Mouse (Mus musculus) CH12.LX (cell line): ENCODE results near the gene Mtfp1. TPM values are rescaled to one million over a fixed set of nuclear protein-coding genes. Genes with fewer than 3 reads are reported as not detected.

Source experiments
- DNase-seq: peaks from one replicate; pipeline ENCODE4 v3.0.0-alpha.2; 2013; ENCODE audit errors: extremely low read depth
- H3K27ac ChIP-seq: 2 replicates; pipeline ENCODE4 v1.5.1; 2012; ENCODE audit warnings: low read depth, mild to moderate bottlenecking, control low read depth, moderate library complexity; ENCODE audit not compliant: insufficient read depth
- H3K27me3 ChIP-seq: replicated peaks from 2 replicates; pipeline ENCODE3; 2012; ENCODE audit warnings: inconsistent platforms
- H3K36me3 ChIP-seq, 2 experiments: replicated peaks in 1 of 2; 2 replicates each; pipeline versions ENCODE3 to v1.6.1; 2012; ENCODE audit warnings: inconsistent platforms in 1 of 2, low read length in 1 of 2, mild to moderate bottlenecking in 1 of 2, mixed read lengths in 1 of 2, moderate library complexity in 1 of 2; ENCODE audit not compliant: control insufficient read depth in 1 of 2, insufficient read depth in 1 of 2
- H3K4me1 ChIP-seq, 2 experiments: 2 replicates each; pipeline ENCODE4 v1.6.1; 2012; ENCODE audit warnings: inconsistent platforms in 1 of 2, moderate library complexity in 1 of 2; ENCODE audit not compliant: insufficient read depth in 2 of 2, control insufficient read depth in 1 of 2
- H3K4me2 ChIP-seq: 2 replicates; pipeline ENCODE4 v1.6.1; 2012; ENCODE audit warnings: low read depth, mild to moderate bottlenecking, control low read depth; ENCODE audit not compliant: poor library complexity, insufficient read depth, severe bottlenecking
- H3K4me3 ChIP-seq, 3 experiments: fragments of 150-350 bp in 1 of 3; sonication (generic) in 1 of 3; replicated peaks in 1 of 3; 2 replicates each; pipeline versions ENCODE3 to v1.5.1; 2011 to 2012; ENCODE audit warnings: low read depth in 2 of 3, low read length in 2 of 3, mild to moderate bottlenecking in 2 of 3, moderate library complexity in 2 of 3, control low read depth in 1 of 3, improper control_type of control experiment in 1 of 3, inconsistent platforms in 1 of 3, mixed read lengths in 1 of 3; ENCODE audit not compliant: poor library complexity in 1 of 3
- H3K79me2 ChIP-seq: replicated peaks from 2 replicates; pipeline ENCODE4 v1.6.1; 2012; ENCODE audit warnings: mild to moderate bottlenecking, moderate library complexity; ENCODE audit not compliant: control insufficient read depth, poor library complexity, insufficient read depth, severe bottlenecking; ENCODE audit errors: extremely low read depth
- H3K9ac ChIP-seq: 2 replicates; pipeline ENCODE4 v1.6.1; 2012; ENCODE audit warnings: low read depth, mild to moderate bottlenecking, control low read depth, moderate library complexity; ENCODE audit not compliant: insufficient read depth
- H3K9me3 ChIP-seq: replicated peaks from 2 replicates; pipeline ENCODE3; 2012; ENCODE audit warnings: low read length, inconsistent platforms, mixed read lengths
- BHLHE40 ChIP-seq: IDR thresholded peaks from 2 replicates; pipeline ENCODE4 v1.6.1; 2011; ENCODE audit warnings: mild to moderate bottlenecking, low read depth, low read length, improper control_type of control experiment
- CTCF ChIP-seq, 2 experiments: IDR thresholded peaks in 1 of 2; conservative IDR thresholded peaks in 1 of 2; 2 replicates each; pipeline ENCODE4 v1.5.1; 2011 to 2012; ENCODE audit warnings: low read depth in 2 of 2, low read length in 2 of 2, improper control_type of control experiment in 1 of 2, inconsistent platforms in 1 of 2, mild to moderate bottlenecking in 1 of 2, moderate library complexity in 1 of 2
- E2F4 ChIP-seq: IDR thresholded peaks from 2 replicates; pipeline ENCODE4 v1.6.1; 2011; ENCODE audit warnings: low read depth, low read length, improper control_type of control experiment; ENCODE audit not compliant: insufficient replicate concordance
- ELF1 ChIP-seq: IDR thresholded peaks from 2 replicates; pipeline ENCODE4 v1.6.1; 2014; ENCODE audit warnings: low read depth, mild to moderate bottlenecking, inconsistent platforms, low read length, improper control_type of control experiment
- GABPA ChIP-seq: IDR thresholded peaks from 2 replicates; pipeline ENCODE4 v1.6.1; 2012; ENCODE audit warnings: low read depth, low read length, improper control_type of control experiment, inconsistent platforms; ENCODE audit not compliant: insufficient replicate concordance
- IRF4 ChIP-seq: IDR thresholded peaks from 2 replicates; pipeline ENCODE4 v1.6.1; 2014; ENCODE audit warnings: low read depth, mild to moderate bottlenecking, inconsistent platforms, low read length, improper control_type of control experiment
- JUND ChIP-seq: conservative IDR thresholded peaks from 2 replicates; pipeline ENCODE4 v1.6.1; 2011; ENCODE audit warnings: low read depth, low read length, improper control_type of control experiment
- KAT2A ChIP-seq: IDR thresholded peaks from 2 replicates; pipeline ENCODE4 v1.6.1; 2012; ENCODE audit warnings: low read length, improper control_type of control experiment, inconsistent platforms; ENCODE audit not compliant: insufficient replicate concordance
- MAFK ChIP-seq: IDR thresholded peaks from 2 replicates; pipeline ENCODE4 v1.6.1; 2011; ENCODE audit warnings: low read length, improper control_type of control experiment; ENCODE audit not compliant: insufficient replicate concordance
- MEF2A ChIP-seq: IDR thresholded peaks from 2 replicates; pipeline ENCODE4 v1.6.1; 2014; ENCODE audit warnings: low read depth, mild to moderate bottlenecking, inconsistent platforms, low read length, improper control_type of control experiment, borderline replicate concordance
- MXI1 ChIP-seq: IDR thresholded peaks from 2 replicates; pipeline ENCODE4 v1.6.1; 2011; ENCODE audit warnings: mild to moderate bottlenecking, low read depth, low read length, improper control_type of control experiment
- MYC ChIP-seq: IDR thresholded peaks from 2 replicates; pipeline ENCODE4 v1.6.1; 2011; ENCODE audit warnings: low read depth, mild to moderate bottlenecking, improper control_type of control experiment, low read length
- NELFE ChIP-seq: IDR thresholded peaks from 2 replicates; pipeline ENCODE4 v1.6.1; 2011; ENCODE audit warnings: low read depth, low read length, improper control_type of control experiment
- NRF1 ChIP-seq: IDR thresholded peaks from 2 replicates; pipeline ENCODE4 v1.6.1; 2014; ENCODE audit warnings: low read depth, mild to moderate bottlenecking, inconsistent platforms, low read length, improper control_type of control experiment, moderate library complexity
- PAX5 ChIP-seq: IDR thresholded peaks from 2 replicates; pipeline ENCODE4 v1.6.1; 2012; ENCODE audit warnings: low read length, inconsistent platforms, mixed read lengths
- POLR2A ChIP-seq: IDR thresholded peaks from 2 replicates; pipeline ENCODE4 v1.6.1; 2011; ENCODE audit warnings: low read depth, mild to moderate bottlenecking, improper control_type of control experiment, low read length
- POLR2AphosphoS2 ChIP-seq: IDR thresholded peaks from 2 replicates; pipeline ENCODE4 v1.6.1; 2011; ENCODE audit warnings: low read depth, low read length, improper control_type of control experiment
- RAD21 ChIP-seq: IDR thresholded peaks from 2 replicates; pipeline ENCODE4 v1.6.1; 2011; ENCODE audit warnings: low read depth, mild to moderate bottlenecking, low read length, improper control_type of control experiment, moderate library complexity
- RCOR1 ChIP-seq: conservative IDR thresholded peaks from 2 replicates; pipeline ENCODE4 v1.6.1; 2012; ENCODE audit warnings: low read depth, mild to moderate bottlenecking, inconsistent platforms, low read length, improper control_type of control experiment
- SIN3A ChIP-seq: IDR thresholded peaks from 2 replicates; pipeline ENCODE4 v1.6.1; 2012; ENCODE audit warnings: low read length, improper control_type of control experiment, inconsistent platforms
- ZC3H11A ChIP-seq: IDR thresholded peaks from 2 replicates; pipeline ENCODE4 v1.6.1; 2012; ENCODE audit warnings: low read depth, mild to moderate bottlenecking, inconsistent platforms, low read length, improper control_type of control experiment
- ZMIZ1 ChIP-seq: IDR thresholded peaks from 2 replicates; pipeline ENCODE4 v1.6.1; 2012; ENCODE audit warnings: low read depth, mild to moderate bottlenecking, inconsistent platforms, low read length, improper control_type of control experiment
- ZNF384 ChIP-seq: IDR thresholded peaks from 2 replicates; pipeline ENCODE4 v1.6.1; 2012; ENCODE audit warnings: low read depth, low read length, improper control_type of control experiment, inconsistent platforms
- dilution Hi-C: fragments of 300-500 bp; cut with MboI; formaldehyde crosslinking; loops from 2 replicates; pipeline ENCODE4 v1.14.3; 2020; ENCODE audit warnings: low sequenced_read_pairs; ENCODE audit not compliant: extremely low pct_unique_long_range_greater_than_20kb, extremely low pct_ligation_motif_present
- in situ Hi-C: fragments of 300-500 bp; cut with MboI; formaldehyde crosslinking; loops from 3 replicates; pipeline ENCODE4 v1.14.3; 2019; ENCODE audit warnings: low sequenced_read_pairs, low pct_ligation_motif_present, low pct_unique_long_range_greater_than_20kb, mixed read lengths
- polyA plus RNA-seq: library from polyadenylated mRNA; unstranded; fragments of >175 nt; gene quantifications from 2 replicates; pipeline ENCODE4 v1.2.1, GENCODE M21; 2012; ENCODE audit warnings: low read depth; ENCODE audit not compliant: insufficient read length
- total RNA-seq, 2 experiments: library from RNA; depleted of rRNA; stranded (reverse); fragments of 300-350 nt in 1 of 2; fragments of >200 nt in 1 of 2; gene quantifications; 2 replicates each; pipeline ENCODE4 v1.2.3; 2012 to 2014

Mtfp1 gene
- total and polyA plus RNA-seq, 3 experiments = 22.1 to 30.0 (median 27.7) TPM

DNA sequence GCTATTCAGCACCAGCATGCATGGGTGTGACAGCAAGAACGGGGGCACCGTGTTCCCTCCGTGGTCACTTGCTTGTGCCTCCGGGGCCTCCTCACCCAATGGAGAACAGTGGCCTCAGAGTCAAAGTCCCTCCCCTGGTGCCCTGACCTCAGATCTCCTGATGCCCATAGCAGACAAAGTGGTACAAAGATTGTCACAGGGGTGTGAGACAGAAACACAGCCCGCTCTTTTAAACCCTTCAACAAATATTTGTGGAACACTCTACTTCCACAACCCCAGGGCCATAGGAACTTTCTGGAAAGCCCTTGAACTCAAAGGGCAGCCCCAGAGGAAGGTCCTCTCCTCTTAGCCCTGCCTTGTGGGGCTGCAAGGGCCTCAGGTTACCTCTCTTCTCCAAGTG, 27.0 kb upstream of the Mtfp1 start:
- H3K9ac ChIP-seq = peak overlapping the region; percentile 95; the same call in 1 of the 2 replicates
- peak overlapping the region; percentile 21 for H3K4me2 ChIP-seq
- no peaks in the 10 kb centered on the region for H3K79me2 ChIP-seq
- peaks cover 8 to 24% of the 10 kb centered on the region in 2 experiments for H3K4me1 ChIP-seq
- in situ Hi-C loops = no loop called here
- dilution Hi-C loops = no loop called here
- DNase-seq = no peak
- peaks cover 22% of the 10 kb centered on the region for H3K9me3 ChIP-seq
- H3K36me3 ChIP-seq = peaks cover 4 to 41% of the 10 kb centered on the region in 2 experiments
- H3K27ac ChIP-seq = no peak overlapping the region
- no peaks in the 10 kb centered on the region for H3K27me3 ChIP-seq
- 0 out of 2 replicates have a peak, but pooled peaks have one; percentile 6 for TF ChIP-seq SIN3A
- no peak for TF ChIP-seq CTCF (conservative IDR thresholded peaks at IDR 0.05 in 1 of 2, IDR thresholded peaks at IDR 0.05 in 1 of 2; ENCODE audit: low read depth in 2 of 2, low read length in 2 of 2)
- TF ChIP-seq, all 38 proteins: peak for 1
- peak overlapping the region; percentile 58 to 79 (median 66) for H3K4me3 ChIP-seq

DNA sequence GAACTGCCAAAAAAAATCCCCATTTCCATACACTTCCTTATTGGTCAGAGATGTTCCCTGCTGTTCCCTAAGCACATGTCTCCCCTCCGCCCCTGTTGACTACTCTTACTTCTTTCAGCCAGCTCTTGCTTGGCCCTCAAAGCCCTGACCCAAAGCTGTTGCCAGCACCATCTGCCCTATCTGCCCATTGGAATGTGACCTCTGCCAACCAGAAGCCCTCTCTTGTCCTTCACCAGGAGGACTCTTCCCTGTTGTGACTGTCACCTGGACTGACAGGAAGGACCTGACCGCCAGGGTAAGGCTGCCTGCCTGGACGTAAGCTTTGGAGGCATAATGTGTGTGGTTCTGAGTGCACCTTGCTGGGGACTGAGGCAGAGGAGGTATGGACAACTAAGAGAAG, 26.4 kb upstream of the Mtfp1 start:
- dilution Hi-C loops = no loop called here

GRCm38 (mm10) chr11:4119635-4120034, 24.4 kb upstream of the Mtfp1 start:
- H3K9ac ChIP-seq = no peak overlapping the region
- no peak overlapping the region for H3K27ac ChIP-seq
- no peak for DNase-seq
- no peak overlapping the region for H3K4me2 ChIP-seq
- H3K79me2 ChIP-seq = no peaks in the 10 kb centered on the region
- in situ Hi-C loops = no loop called here
- TF ChIP-seq MAFK = no peak
- no peak for TF ChIP-seq POLR2A
- TF ChIP-seq RCOR1 = no peak
- no peak for TF ChIP-seq JUND
- TF ChIP-seq GABPA = no peak
- no peak for TF ChIP-seq ZMIZ1
- no peak for TF ChIP-seq E2F4
- no peak for TF ChIP-seq KAT2A
- no peak for TF ChIP-seq PAX5
- TF ChIP-seq BHLHE40 = no peak
- TF ChIP-seq ZNF384 = no peak
- no peak for TF ChIP-seq MXI1
- TF ChIP-seq MYC = no peak
- no peak for TF ChIP-seq ZC3H11A
- no peak for TF ChIP-seq IRF4
- no peak for TF ChIP-seq POLR2AphosphoS2
- no peak for TF ChIP-seq RAD21
- no peak for TF ChIP-seq NRF1
- no peak for TF ChIP-seq MEF2A
- TF ChIP-seq NELFE = no peak
- TF ChIP-seq, all 38 proteins: peak for 0
- H3K36me3 ChIP-seq = peaks cover 11 to 64% of the 10 kb centered on the region in 2 experiments
- H3K27me3 ChIP-seq = no peaks in the 10 kb centered on the region
- H3K4me3 ChIP-seq = no peak overlapping the region
- peaks cover 8 to 24% of the 10 kb centered on the region in 2 experiments for H3K4me1 ChIP-seq
- dilution Hi-C loops = no loop called here
- peaks cover 3% of the 10 kb centered on the region for H3K9me3 ChIP-seq

More for the DNA sequence above, 26.4 kb upstream of the Mtfp1 start:
- Histone ChIP-seq H3K9me3 (peaks cover 19% of the 10 kb centered on the region), H3K27ac (no peak overlapping the region), H3K79me2 (no peaks in the 10 kb centered on the region), H3K9ac (no peak overlapping the region; the same call in 1 of the 2 replicates), H3K4me2 (no peak overlapping the region), H3K36me3 (peaks cover 6 to 47% of the 10 kb centered on the region in 2 experiments), H3K4me1 (peaks cover 8 to 24% of the 10 kb centered on the region in 2 experiments), H3K27me3 (no peaks in the 10 kb centered on the region), H3K4me3 (peak overlapping the region in 2 of 3 experiments; percentile 4 to 79)
- no peak for DNase-seq
- in situ Hi-C loops = no loop called here
- TF ChIP-seq PAX5 = no peak
- no peak for TF ChIP-seq ZMIZ1
- TF ChIP-seq ELF1 = no peak
- TF ChIP-seq MAFK = no peak
